Mouse (Mus musculus): ENCODE measurements around the gene Olfr1388.
A peak's percentile ranks its signal among the peaks of the same experiment; 100 is the strongest.
"Not testable (repeated sequence)": the region's sequence is repeated elsewhere in the genome, so short reads cannot be mapped to it uniquely, and the experiment has no call there.

Gene Olfr1388

DNA sequence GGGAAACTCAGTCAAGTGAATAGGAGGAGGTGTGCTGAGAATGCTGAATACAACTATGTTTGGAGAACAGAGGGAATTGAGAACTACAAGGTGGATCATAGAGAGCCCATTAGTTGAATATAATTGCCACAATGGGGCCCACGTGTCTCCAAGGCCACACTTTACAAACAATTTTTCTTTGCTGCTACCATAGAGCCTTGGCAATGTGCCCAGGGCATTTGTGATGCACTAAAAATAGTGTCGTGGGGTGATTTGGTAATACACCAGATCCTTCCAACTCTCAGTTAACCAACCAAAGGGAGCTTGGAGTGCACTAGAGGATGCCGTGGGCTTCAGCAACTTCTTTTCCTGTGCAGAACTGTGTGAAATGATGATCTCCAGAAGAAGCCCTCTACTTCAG lies at the start of gene Olfr1388:
TSS of gene Olfr1388 (plus strand) at position 214 of the 400 bp plus-strand sequence.
- Histone ChIP-seq H3K27me3 (ENCODE audit: control insufficient read depth, insufficient read depth, low read length, poor library complexity, severe bottlenecking) (no peaks in the 10 kb centered on the region), H3K36me3 (ENCODE audit: control insufficient read depth, insufficient read depth, low read length, poor library complexity, severe bottlenecking) (no peaks in the 10 kb centered on the region)
- DNase-seq (ENCODE audit: low read depth, low spot score): no peak

DNA sequence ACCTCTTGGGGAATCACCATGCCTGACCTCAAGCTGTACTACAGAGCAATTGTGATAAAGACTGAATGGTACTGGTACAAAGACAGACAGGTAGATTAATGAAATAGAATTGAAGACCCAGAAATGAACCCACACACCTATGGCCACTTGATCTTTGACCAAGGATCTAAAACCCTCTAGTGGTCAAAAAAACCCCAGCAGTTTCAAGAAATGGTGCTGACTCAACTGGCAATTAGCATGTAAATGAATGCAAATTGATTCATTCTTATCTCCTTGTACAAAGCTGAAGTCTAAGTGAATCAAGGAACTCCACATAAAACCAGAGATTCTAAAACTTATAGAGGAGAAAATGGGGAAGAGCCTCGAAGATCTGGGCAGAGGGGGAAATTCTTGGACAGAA lies 43.7 kb upstream of the Olfr1388 start:
- not testable (repeated sequence) for H3K36me3 ChIP-seq (ENCODE audit: control insufficient read depth, insufficient read depth, low read length, poor library complexity, severe bottlenecking); DNase-seq (ENCODE audit: low read depth, low spot score); H3K27me3 ChIP-seq (ENCODE audit: control insufficient read depth, insufficient read depth, low read length, poor library complexity, severe bottlenecking)

DNA sequence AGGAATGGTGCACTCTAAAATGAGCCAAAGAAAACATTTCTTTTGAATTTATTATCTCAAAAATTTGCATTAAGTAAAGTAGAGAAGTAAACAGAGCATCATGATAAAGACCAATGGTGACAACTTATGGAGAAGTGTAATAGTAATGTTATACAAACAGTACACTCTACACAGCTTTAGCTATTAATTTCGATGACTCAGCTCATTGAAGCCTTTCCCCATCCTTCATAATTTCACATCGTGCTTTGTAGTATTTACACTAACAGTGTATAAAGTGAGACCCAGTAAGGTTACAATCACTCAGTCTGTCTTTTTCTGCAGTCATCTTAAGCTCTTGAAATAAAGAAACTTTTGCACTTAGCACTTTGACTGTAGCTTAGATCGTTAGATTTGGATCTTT lies 29.6 kb upstream of the Olfr1388 start:
- DNase-seq (ENCODE audit: low read depth, low spot score): no peak
- Histone ChIP-seq H3K36me3 (ENCODE audit: control insufficient read depth, insufficient read depth, low read length, poor library complexity, severe bottlenecking) (no peaks in the 10 kb centered on the region), H3K27me3 (ENCODE audit: control insufficient read depth, insufficient read depth, low read length, poor library complexity, severe bottlenecking) (no peaks in the 10 kb centered on the region)

DNA sequence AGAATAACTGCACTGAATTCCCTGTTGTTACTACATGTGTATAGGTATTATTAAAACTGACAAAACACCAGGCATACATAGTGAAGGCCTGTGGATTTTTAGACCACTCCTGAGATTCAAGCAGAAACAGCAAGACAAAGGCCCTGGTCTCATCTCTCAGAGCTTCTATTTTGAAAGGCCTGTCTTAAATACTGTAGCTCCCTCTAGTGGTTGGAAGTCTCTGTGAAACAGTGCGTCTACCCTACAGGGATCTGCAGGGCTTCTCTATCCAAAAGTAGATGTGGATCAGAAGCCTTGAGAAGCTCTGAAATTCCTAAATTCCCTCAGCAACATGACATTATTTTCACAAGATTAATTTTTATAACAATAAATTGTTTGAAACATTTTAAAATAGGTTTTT lies 25.9 kb upstream of the Olfr1388 start:
- peak; percentile 50 for DNase-seq (ENCODE audit: low read depth, low spot score)
- Histone ChIP-seq H3K36me3 (ENCODE audit: control insufficient read depth, insufficient read depth, low read length, poor library complexity, severe bottlenecking) (no peaks in the 10 kb centered on the region), H3K27me3 (ENCODE audit: control insufficient read depth, insufficient read depth, low read length, poor library complexity, severe bottlenecking) (no peaks in the 10 kb centered on the region)

DNA sequence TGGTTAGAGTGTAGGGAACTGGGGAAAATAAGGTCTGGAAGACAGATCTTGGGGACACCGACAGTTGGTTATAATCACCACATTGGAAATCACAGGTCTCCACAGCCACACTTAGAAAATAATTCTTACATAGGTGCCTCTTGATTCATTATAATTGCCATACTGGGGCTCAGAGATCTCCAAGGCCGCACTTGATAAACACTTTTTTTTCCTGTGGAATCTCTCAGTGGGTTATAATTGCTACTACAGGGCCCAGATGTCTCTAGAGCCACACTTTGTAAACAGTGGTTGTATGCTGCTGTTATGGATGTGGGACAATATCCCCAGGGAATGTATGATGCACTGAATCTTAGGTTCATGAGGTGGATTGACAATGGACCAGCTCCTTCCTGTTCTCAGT lies 13.7 kb upstream of the Olfr1388 start, which contains the start of gene Olfr1389:
TSS of gene Olfr1389 (plus strand) at position 301 of the 400 bp plus-strand sequence.
- no peaks in the 10 kb centered on the region for H3K36me3 ChIP-seq (ENCODE audit: control insufficient read depth, insufficient read depth, low read length, poor library complexity, severe bottlenecking)
- no peaks in the 10 kb centered on the region for H3K27me3 ChIP-seq (ENCODE audit: control insufficient read depth, insufficient read depth, low read length, poor library complexity, severe bottlenecking)
- no peak for DNase-seq (ENCODE audit: low read depth, low spot score)

DNA sequence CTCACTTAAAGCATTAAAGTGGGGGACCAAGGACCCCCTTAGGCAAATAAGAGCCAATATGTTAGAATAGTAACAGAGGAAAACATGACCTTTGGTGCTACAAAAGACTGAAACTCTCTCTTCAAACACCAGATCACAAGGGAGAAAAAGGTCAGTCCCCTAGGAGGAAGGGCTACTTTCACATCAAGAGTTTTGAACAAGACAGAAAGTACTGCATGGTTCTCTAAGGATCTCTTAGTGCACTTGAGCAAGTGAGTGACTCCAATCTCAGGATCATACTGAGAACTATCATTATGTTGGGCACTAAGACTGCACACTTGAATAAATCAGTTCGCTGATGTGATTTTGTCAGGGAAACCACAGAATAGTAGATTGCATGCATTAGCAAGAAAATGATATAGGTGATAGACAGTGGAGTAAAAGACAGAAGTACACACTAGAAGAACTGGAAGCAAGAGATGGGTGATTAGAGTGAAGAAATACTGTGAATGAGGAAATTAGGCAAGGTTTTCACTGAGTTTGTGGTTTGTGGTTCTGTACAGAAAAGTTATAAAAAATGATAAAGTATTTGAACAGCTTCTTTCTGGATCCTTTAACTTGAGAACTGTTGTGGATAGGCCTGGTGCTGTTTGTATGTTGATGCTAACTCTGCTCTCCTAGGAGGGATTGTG lies 11.0 kb upstream of the Olfr1388 start:
- no peaks in the 10 kb centered on the region for H3K36me3 ChIP-seq (ENCODE audit: control insufficient read depth, insufficient read depth, low read length, poor library complexity, severe bottlenecking)
- no peaks in the 10 kb centered on the region for H3K27me3 ChIP-seq (ENCODE audit: control insufficient read depth, insufficient read depth, low read length, poor library complexity, severe bottlenecking)
- no peak for DNase-seq (ENCODE audit: low read depth, low spot score)

DNA sequence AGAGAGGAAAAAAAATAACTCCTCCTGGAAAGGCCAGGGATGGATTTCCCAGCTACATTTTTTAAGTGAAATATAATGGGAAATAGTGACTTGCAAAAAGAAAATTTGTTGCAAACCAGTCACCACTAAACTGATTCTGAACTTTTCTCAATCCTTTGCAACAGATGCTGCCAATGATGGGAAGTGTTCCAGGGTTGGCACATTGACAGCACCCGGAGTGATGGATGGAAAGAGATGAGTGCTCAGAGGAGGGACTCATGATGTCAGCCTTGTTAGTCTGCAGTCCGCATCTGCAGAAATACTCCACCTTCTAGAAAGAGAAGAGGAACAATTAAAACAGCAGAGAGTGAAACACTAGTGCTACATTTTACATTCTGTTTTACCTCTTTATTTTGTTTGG lies 6.8 kb upstream of the Olfr1388 start:
- Histone ChIP-seq H3K36me3 (ENCODE audit: control insufficient read depth, insufficient read depth, low read length, poor library complexity, severe bottlenecking) (no peaks in the 10 kb centered on the region), H3K27me3 (ENCODE audit: control insufficient read depth, insufficient read depth, low read length, poor library complexity, severe bottlenecking) (no peaks in the 10 kb centered on the region)
- DNase-seq (ENCODE audit: low read depth, low spot score): no peak

DNA sequence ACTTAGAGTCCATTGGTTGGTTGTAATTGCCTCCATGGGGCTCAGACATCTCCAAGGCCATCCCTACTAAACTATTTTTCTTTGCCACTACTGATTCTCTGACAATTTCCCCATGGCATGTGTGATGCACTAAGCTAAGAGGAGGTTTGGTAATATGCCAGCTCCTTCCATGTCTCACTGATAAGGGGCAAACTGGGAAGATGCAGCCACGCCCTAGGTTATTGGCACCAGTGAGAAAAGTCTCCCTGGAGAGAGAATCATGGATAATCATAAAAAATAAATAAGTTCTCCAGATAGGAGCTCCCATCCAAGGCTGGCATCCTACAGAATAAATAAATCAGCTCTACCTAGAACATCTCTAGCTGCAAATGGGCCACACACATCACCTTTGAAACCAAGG lies 18.6 kb downstream of the Olfr1388 start, which contains the start of gene Olfr1387:
TSS of gene Olfr1387 (plus strand) at position 301 of the 400 bp plus-strand sequence.
- DNase-seq (ENCODE audit: low read depth, low spot score): no peak
- H3K36me3 ChIP-seq (ENCODE audit: control insufficient read depth, insufficient read depth, low read length, poor library complexity, severe bottlenecking): no peaks in the 10 kb centered on the region

DNA sequence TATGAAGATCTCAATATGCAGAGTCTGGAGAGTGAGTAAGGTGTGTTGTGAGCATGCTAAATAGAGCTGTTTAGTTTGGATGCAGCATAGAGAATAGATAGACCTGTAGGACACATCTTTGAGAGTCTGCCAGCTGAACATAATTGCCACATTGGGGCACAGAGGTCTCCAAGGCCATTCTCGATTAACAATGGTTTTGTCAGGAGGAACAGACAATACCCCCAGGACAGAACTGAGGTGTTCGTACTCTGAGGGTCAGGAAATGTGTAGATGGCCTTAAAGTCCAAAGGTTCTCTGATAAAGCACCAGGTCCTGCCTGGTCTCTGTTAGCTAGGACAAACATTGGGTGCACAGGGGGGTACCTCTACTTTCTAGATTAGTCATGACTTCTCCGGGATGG lies 28.3 kb downstream of the Olfr1388 start, which contains the start of gene Olfr1386:
TSS of gene Olfr1386 (plus strand) at position 301 of the 400 bp plus-strand sequence.
- H3K36me3 ChIP-seq (ENCODE audit: control insufficient read depth, insufficient read depth, low read length, poor library complexity, severe bottlenecking); DNase-seq (ENCODE audit: low read depth, low spot score); H3K27me3 ChIP-seq (ENCODE audit: control insufficient read depth, insufficient read depth, low read length, poor library complexity, severe bottlenecking): not testable (repeated sequence)

More for the DNA sequence above, 18.6 kb downstream of the Olfr1388 start, which contains the start of gene Olfr1387:
- no peaks in the 10 kb centered on the region for H3K27me3 ChIP-seq (ENCODE audit: control insufficient read depth, insufficient read depth, low read length, poor library complexity, severe bottlenecking)

DNA sequence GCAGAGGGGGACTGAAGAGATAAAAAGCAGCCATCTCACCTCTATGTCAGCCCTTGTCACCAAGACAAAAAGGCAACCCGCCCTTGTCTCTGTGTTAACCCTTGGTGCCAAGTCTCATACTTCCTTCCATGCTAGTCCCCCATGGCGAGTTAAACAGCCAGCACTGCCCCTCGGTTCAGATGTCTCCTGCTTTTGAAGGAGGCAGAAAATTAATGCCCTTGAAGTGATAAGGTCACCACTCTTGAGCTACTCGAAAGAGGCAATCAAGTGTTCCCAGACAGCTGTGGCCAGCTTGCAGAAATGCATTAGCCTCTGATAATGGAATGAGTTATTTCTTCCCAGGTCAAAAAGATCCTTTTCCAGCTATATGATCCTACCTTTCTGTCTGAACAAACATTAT lies 49.5 kb downstream of the Olfr1388 start:
- no peaks in the 10 kb centered on the region for H3K27me3 ChIP-seq (ENCODE audit: control insufficient read depth, insufficient read depth, low read length, poor library complexity, severe bottlenecking)
- no peaks in the 10 kb centered on the region for H3K36me3 ChIP-seq (ENCODE audit: control insufficient read depth, insufficient read depth, low read length, poor library complexity, severe bottlenecking)
- DNase-seq (ENCODE audit: low read depth, low spot score): no peak

DNA sequence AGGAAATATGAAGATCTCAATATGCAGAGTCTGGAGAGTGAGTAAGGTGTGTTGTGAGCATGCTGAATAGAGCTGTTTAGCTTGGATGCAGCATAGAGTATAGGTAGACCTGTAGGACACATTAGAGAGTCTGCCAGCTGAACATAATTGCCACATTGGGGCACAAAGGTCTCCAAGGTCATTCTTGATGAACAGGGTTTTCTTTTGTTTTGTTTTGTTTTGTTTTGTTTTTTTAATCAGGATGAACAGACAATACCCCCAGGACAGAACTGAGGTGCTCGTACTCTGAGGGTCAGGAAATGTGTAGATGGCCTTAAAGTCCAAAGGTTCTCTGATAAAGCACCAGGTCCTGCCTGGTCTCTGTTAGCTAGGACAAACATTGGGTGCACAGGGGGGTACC lies 52.3 kb downstream of the Olfr1388 start, which contains the start of gene Olfr1385:
TSS of gene Olfr1385 (plus strand) at position 301 of the 400 bp plus-strand sequence.
- not testable (repeated sequence) for H3K36me3 ChIP-seq (ENCODE audit: control insufficient read depth, insufficient read depth, low read length, poor library complexity, severe bottlenecking)

More for the DNA sequence above, 52.3 kb downstream of the Olfr1388 start, which contains the start of gene Olfr1385:
- not testable (repeated sequence) for H3K27me3 ChIP-seq (ENCODE audit: control insufficient read depth, insufficient read depth, low read length, poor library complexity, severe bottlenecking); DNase-seq (ENCODE audit: low read depth, low spot score)
